Mouse (Mus musculus) heart, embryonic 11.5 days (tissue): Measurements from ENCODE around the gene Gabbr1. TPM values are rescaled to one million over a fixed set of nuclear protein-coding genes. Genes with fewer than 3 reads are reported as not detected.

Experiments used
- ATAC-seq: fragments of 200-750 bp; cut with Nextera tagmentation; replicated peaks from 2 replicates; pipeline ENCODE4 v1.8.0; 2017; ENCODE audit warnings: moderate library complexity; ENCODE audit not compliant: insufficient number of reproducible peaks, low FRiP score, low TSS enrichment
- H3K27ac ChIP-seq: fragments of 300-500 bp; sonication (generic); 2 replicates; pipeline ENCODE4 v1.5.1; 2014; ENCODE audit warnings: mild to moderate bottlenecking, low read depth, low read length
- H3K27me3 ChIP-seq: fragments of 300-500 bp; sonication (generic); 2 replicates; pipeline ENCODE4 v1.6.1; 2014; ENCODE audit warnings: mild to moderate bottlenecking, low read length, mixed read lengths; ENCODE audit not compliant: control insufficient read depth, insufficient read depth
- H3K36me3 ChIP-seq: fragments of 300-500 bp; sonication (generic); 2 replicates; pipeline ENCODE4 v1.6.1; 2014; ENCODE audit warnings: mild to moderate bottlenecking, low read length, moderate library complexity, mixed read lengths; ENCODE audit not compliant: control insufficient read depth, insufficient read depth
- H3K4me1 ChIP-seq: fragments of 300-500 bp; sonication (generic); 2 replicates; pipeline ENCODE4 v1.6.1; 2014; ENCODE audit warnings: low read length; ENCODE audit not compliant: control insufficient read depth, insufficient read depth
- H3K4me2 ChIP-seq: fragments of 300-500 bp; sonication (generic); 2 replicates; pipeline ENCODE4 v1.6.1; 2014; ENCODE audit warnings: mild to moderate bottlenecking, moderate library complexity
- H3K4me3 ChIP-seq: fragments of 300-500 bp; sonication (generic); 2 replicates; pipeline ENCODE4 v1.5.1; 2014; ENCODE audit warnings: low read depth, low read length
- H3K9ac ChIP-seq: fragments of 300-500 bp; sonication (generic); 2 replicates; pipeline ENCODE4 v1.6.1; 2014; ENCODE audit warnings: mild to moderate bottlenecking, low read depth, low read length, moderate library complexity
- H3K9me3 ChIP-seq: fragments of 300-500 bp; sonication (generic); replicated peaks from 2 replicates; pipeline ENCODE4 v1.6.1; 2016; ENCODE audit warnings: low read length; ENCODE audit not compliant: control insufficient read depth
- WGBS: fragments of 180-500 bp; shearing (Covaris S2); extraction: QIAGEN DNeasy Blood & Tissue Kit; methylation state at CpG from one replicate; pipeline ENCODE4 v1.1.7; 2014; ENCODE audit not compliant: insufficient replicate concordance; 5-methylcytosine and 5-hydroxymethylcytosine counted together
- polyA plus RNA-seq: library from polyadenylated mRNA; unstranded; fragments of >200 nt; fragmentation: Nextera tagmentation; extraction: Ambion mirVana; gene quantifications from 2 replicates; pipeline ENCODE4 v1.2.1, GENCODE M21; 2014

Gabbr1 gene
- polyA plus RNA-seq, 1 experiment from 2014 or later: 6.0 TPM

GRCm38 (mm10) chr17:37063686-37064495, 18.1 kb downstream of the Gabbr1 start:
- Histone ChIP-seq H3K36me3 (peaks cover 21% of the 10 kb centered on the region), H3K4me1 (no peaks in the 10 kb centered on the region), H3K9me3 (no peaks in the 10 kb centered on the region), H3K27me3 (no peaks in the 10 kb centered on the region), H3K9ac (no peak overlapping the region), H3K4me2 (no peak overlapping the region), H3K27ac (no peak overlapping the region), H3K4me3 (no peak overlapping the region)
- no peak for ATAC-seq
- WGBS: 76% methylated on average over 11 of the region's 11 CpGs

- Histone ChIP-seq H3K4me1 (no peaks in the 10 kb centered on the region), H3K27ac (no peak overlapping the region), H3K4me2 (no peak overlapping the region), H3K27me3 (no peaks in the 10 kb centered on the region), H3K9me3 (no peaks in the 10 kb centered on the region), H3K4me3 (no peak overlapping the region), H3K9ac (no peak overlapping the region), H3K36me3 (peaks cover 32% of the 10 kb centered on the region)
- ATAC-seq: no peak
- 91% methylated on average over 2 of the region's 2 CpGs for WGBS
Observed at GRCm38 (mm10) chr17:37065993-37066392, 20.2 kb downstream of the Gabbr1 start.

GRCm38 (mm10) chr17:37067861-37068260, 22.1 kb downstream of the Gabbr1 start:
- peaks cover 29% of the 10 kb centered on the region for H3K36me3 ChIP-seq

GRCm38 (mm10) chr17:37070121-37070520, 24.4 kb downstream of the Gabbr1 start:
- WGBS: 84% methylated on average over 8 of the region's 8 CpGs
- no peaks in the 10 kb centered on the region for H3K27me3 ChIP-seq
- no peak overlapping the region for H3K4me3 ChIP-seq
- H3K4me2 ChIP-seq: no peak overlapping the region
- no peak overlapping the region for H3K27ac ChIP-seq
- ATAC-seq: no peak
- H3K9me3 ChIP-seq: no peaks in the 10 kb centered on the region
- H3K4me1 ChIP-seq: no peaks in the 10 kb centered on the region
- peaks cover 22% of the 10 kb centered on the region for H3K36me3 ChIP-seq
- no peak overlapping the region for H3K9ac ChIP-seq

More at GRCm38 (mm10) chr17:37067861-37068260, 22.1 kb downstream of the Gabbr1 start:
- no peaks in the 10 kb centered on the region for H3K27me3 ChIP-seq
- H3K27ac ChIP-seq: no peak overlapping the region
- no peak overlapping the region for H3K9ac ChIP-seq
- ATAC-seq: no peak
- 97% methylated on average over 1 of the region's 1 CpGs for WGBS
- no peak overlapping the region for H3K4me2 ChIP-seq
- no peak overlapping the region for H3K4me3 ChIP-seq
- H3K4me1 ChIP-seq: no peaks in the 10 kb centered on the region
- H3K9me3 ChIP-seq: no peaks in the 10 kb centered on the region

GRCm38 (mm10) chr17:37072080-37072729, 26.4 kb downstream of the Gabbr1 start:
- H3K27ac ChIP-seq: no peak overlapping the region
- H3K4me1 ChIP-seq: no peaks in the 10 kb centered on the region
- H3K4me2 ChIP-seq: no peak overlapping the region
- H3K27me3 ChIP-seq: no peaks in the 10 kb centered on the region
- H3K9me3 ChIP-seq: no peaks in the 10 kb centered on the region
- no peak for ATAC-seq
- no peak overlapping the region for H3K9ac ChIP-seq
- H3K4me3 ChIP-seq: no peak overlapping the region
- peaks cover 15% of the 10 kb centered on the region for H3K36me3 ChIP-seq
- WGBS: 75% methylated on average over 12 of the region's 12 CpGs

GRCm38 (mm10) chr17:37072730-37073276, 27.0 kb downstream of the Gabbr1 start:
- no peak overlapping the region for H3K4me2 ChIP-seq
- H3K4me1 ChIP-seq: no peaks in the 10 kb centered on the region
- no peak overlapping the region for H3K9ac ChIP-seq
- no peaks in the 10 kb centered on the region for H3K27me3 ChIP-seq
- H3K4me3 ChIP-seq: no peak overlapping the region
- peaks cover 13% of the 10 kb centered on the region for H3K36me3 ChIP-seq
- no peak for ATAC-seq
- no peak overlapping the region for H3K27ac ChIP-seq
- H3K9me3 ChIP-seq: no peaks in the 10 kb centered on the region
- WGBS: 61% methylated on average over 11 of the region's 11 CpGs

GRCm38 (mm10) chr17:37075181-37075580, 29.4 kb downstream of the Gabbr1 start:
- Histone ChIP-seq H3K9me3 (no peaks in the 10 kb centered on the region), H3K36me3 (peaks cover 4% of the 10 kb centered on the region; the same call in 1 of the 2 replicates), H3K4me3 (no peak overlapping the region), H3K27ac (no peak overlapping the region), H3K4me2 (no peak overlapping the region), H3K9ac (no peak overlapping the region), H3K4me1 (no peaks in the 10 kb centered on the region), H3K27me3 (no peaks in the 10 kb centered on the region)
- WGBS: 85% methylated on average over 6 of the region's 6 CpGs
- ATAC-seq: no peak

GRCm38 (mm10) chr17:37075766-37076165, 30.0 kb downstream of the Gabbr1 start:
- no peak overlapping the region for H3K27ac ChIP-seq
- H3K9ac ChIP-seq: no peak overlapping the region
- no peak overlapping the region for H3K4me2 ChIP-seq
- H3K9me3 ChIP-seq: no peaks in the 10 kb centered on the region
- 60% methylated on average over 2 of the region's 2 CpGs for WGBS
- H3K4me3 ChIP-seq: no peak overlapping the region
- H3K4me1 ChIP-seq: no peaks in the 10 kb centered on the region
- ATAC-seq: no peak
- H3K27me3 ChIP-seq: no peaks in the 10 kb centered on the region
- H3K36me3 ChIP-seq: no peaks in the 10 kb centered on the region; the same call in 1 of the 2 replicates
